8 mouse cellular contexts compared by ENCODE assay signal in the genomic region with DNA sequence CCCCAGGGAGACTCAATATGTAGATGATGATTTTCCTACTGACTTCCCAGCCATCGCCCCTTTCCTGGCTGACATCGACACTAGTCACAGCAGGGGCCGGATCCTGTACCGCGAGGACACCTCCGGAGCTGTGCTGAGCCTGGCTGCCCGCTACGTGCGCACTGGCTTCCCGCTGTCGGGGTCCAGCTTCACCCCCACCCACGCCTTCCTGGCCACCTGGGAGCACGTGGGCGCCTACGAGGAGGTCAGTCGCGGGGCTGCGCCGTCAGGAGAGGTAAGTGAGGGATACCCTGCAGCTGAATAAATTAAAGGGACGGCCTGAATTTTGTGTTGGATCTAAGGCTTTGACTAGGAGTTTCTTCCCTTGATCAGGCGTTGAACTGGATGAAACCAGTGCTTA. TPM values are rescaled to one million over a fixed set of nuclear protein-coding genes. Genes with fewer than 3 reads are reported as not detected.
DNase-seq lines count a peak whose midpoint lies in the region; ATAC-seq and TF ChIP-seq lines count a peak whose summit lies in the region.

No protein-coding gene starts in this region.

- H3K27me3 ChIP-seq in kidney, adult 2 months (replicated peaks; ENCODE audit: control insufficient read depth, insufficient read depth, low read length), result no peaks in the 10 kb centered on the region
- H3K27me3 ChIP-seq in forebrain, embryonic 11.5 days (ENCODE audit: control insufficient read depth, insufficient read depth, low read length), result peaks cover 8% of the 10 kb centered on the region
- H3K27me3 ChIP-seq in neural tube, embryonic 13.5 days, result peaks cover 50% of the 10 kb centered on the region
- peaks cover 2% of the 10 kb centered on the region; the same call in 1 of the 2 replicates for H3K27me3 ChIP-seq in cerebellum, adult 2 months (ENCODE audit: control insufficient read depth, insufficient read depth, low read length)

- TF ChIP-seq CTCF in kidney, adult 2 months (conservative IDR thresholded peaks at IDR 0.05; ENCODE audit: insufficient read depth, insufficient read length, low read depth, low read length), result no peak
- TF ChIP-seq CTCF in cerebellum, adult 2 months (IDR thresholded peaks at IDR 0.05; ENCODE audit: borderline replicate concordance, insufficient read depth, low read depth, low read length), result no peak

- H3K27ac ChIP-seq in kidney, adult 2 months (ENCODE audit: insufficient read depth, low read depth, low read length), result no peak overlapping the region
- no peak overlapping the region for H3K27ac ChIP-seq in forebrain, embryonic 11.5 days (ENCODE audit: low read depth, low read length)
- no peak overlapping the region for H3K27ac ChIP-seq in neural tube, embryonic 13.5 days (replicated peaks)
- no peak overlapping the region for H3K27ac ChIP-seq in cerebellum, adult 2 months (ENCODE audit: insufficient read depth, low read length)

- peak overlapping the region; percentile 77 for H3K4me3 ChIP-seq in kidney, adult 2 months (ENCODE audit: insufficient read depth, low read depth, low read length)
- H3K4me3 ChIP-seq in forebrain, embryonic 11.5 days (ENCODE audit: low read depth, low read length), result peak overlapping the region; percentile 46
- H3K4me3 ChIP-seq in neural tube, embryonic 13.5 days, result peak overlapping the region; percentile 52
- no peak overlapping the region for H3K4me3 ChIP-seq in cerebellum, adult 2 months (replicated peaks; ENCODE audit: insufficient read depth, low read depth, low read length)

- no peaks in the 10 kb centered on the region for H3K36me3 ChIP-seq in kidney, adult 2 months (ENCODE audit: control insufficient read depth, insufficient read depth, low read length)
- no peaks in the 10 kb centered on the region for H3K36me3 ChIP-seq in forebrain, embryonic 11.5 days (ENCODE audit: control insufficient read depth, insufficient read depth, low read length)
- no peaks in the 10 kb centered on the region for H3K36me3 ChIP-seq in neural tube, embryonic 13.5 days

- peak overlapping the region; percentile 85 for H3K4me2 ChIP-seq in forebrain, embryonic 11.5 days (ENCODE audit: low read depth, low read length, severe bottlenecking)
- H3K4me2 ChIP-seq in neural tube, embryonic 13.5 days, result peak overlapping the region; percentile 73

- no peaks in the 10 kb centered on the region for H3K9me3 ChIP-seq in forebrain, embryonic 11.5 days (ENCODE audit: control insufficient read depth, low read length)
- H3K9me3 ChIP-seq in neural tube, embryonic 13.5 days, result no peaks in the 10 kb centered on the region

- no peak for TF ChIP-seq POLR2A in kidney, adult 2 months (IDR thresholded peaks at IDR 0.05; ENCODE audit: low read depth, low read length)
- no peak for TF ChIP-seq POLR2A in cerebellum, adult 2 months (IDR thresholded peaks at IDR 0.05; ENCODE audit: borderline replicate concordance, insufficient read depth, low read length)

- H3K9ac ChIP-seq in forebrain, embryonic 11.5 days (ENCODE audit: low read length), result peak overlapping the region; percentile 41; the same call in 1 of the 2 replicates
- H3K9ac ChIP-seq in neural tube, embryonic 13.5 days, result peak overlapping the region; percentile 55

- 35% methylated on average over 21 of the region's 21 CpGs for WGBS in kidney, adult 2 months
- 2% methylated on average over 21 of the region's 21 CpGs for WGBS in forebrain, embryonic 11.5 days
- WGBS in neural tube, embryonic 13.5 days, result 1% methylated on average over 21 of the region's 21 CpGs
- WGBS in cerebellum, adult 2 months, result 7% methylated on average over 21 of the region's 21 CpGs

- DNase-seq in kidney, adult 2 months, result no peak
- no peak for DNase-seq in kidney, adult 8-10 months
- peak; percentile 64 for DNase-seq in forebrain, embryonic 11.5 days (ENCODE audit: low spot score)
- DNase-seq in kidney, postnatal 14 days, result peak; percentile 42
- DNase-seq in ovary, postnatal 10 days (ENCODE audit: low spot score), result no peak
- DNase-seq in cerebellum, adult 2 months, result no peak
- no peak for DNase-seq in cerebellum, adult 11 months

- H3K4me1 ChIP-seq in kidney, adult 2 months (ENCODE audit: control insufficient read depth, insufficient read depth, low read length), result no peaks in the 10 kb centered on the region
- peaks cover 17% of the 10 kb centered on the region; the same call in 1 of the 2 replicates for H3K4me1 ChIP-seq in forebrain, embryonic 11.5 days (replicated peaks; ENCODE audit: control insufficient read depth, insufficient read depth, low read length)
- H3K4me1 ChIP-seq in neural tube, embryonic 13.5 days (replicated peaks), result peaks cover 26% of the 10 kb centered on the region
- no peaks in the 10 kb centered on the region for H3K4me1 ChIP-seq in cerebellum, adult 2 months (ENCODE audit: control insufficient read depth, insufficient read depth, low read length)

- ATAC-seq in forebrain, embryonic 11.5 days (replicated peaks; ENCODE audit: low FRiP score), result 0 out of 2 replicates have a peak, but pooled peaks have one; percentile 19
- no peak for ATAC-seq in neural tube, embryonic 13.5 days (ENCODE audit: low read depth)

RNA-seq across cellular contexts. Expression of a gene that starts 1.2 kb away (rescaled TPM):
- polyA plus RNA-seq in kidney, adult 2 months (2012; rRNA removed), result 17.6 and 21.4 TPM in 2 replicates
- 45.2 and 46.6 TPM in 2 replicates for polyA plus RNA-seq in forebrain, embryonic 11.5 days (2014; fragmentation: Nextera tagmentation; extraction: Ambion mirVana)
- 56.6 and 58.3 TPM in 2 replicates for polyA plus RNA-seq in neural tube, embryonic 13.5 days (2015; fragmentation: Nextera tagmentation; extraction: Ambion mirVana)
- 1.5 and 2.2 TPM in 2 replicates for polyA plus RNA-seq in cerebellum, adult 2 months (2012; rRNA removed)

Comparison
In these comparisons a context has a peak if more than half of its experiments do, and no peak if none do; other contexts are left out.
1. DNase-seq: peak in forebrain, embryonic 11.5 days (single experiment) and kidney, postnatal 14 days (single experiment); none in kidney, adult 2 months (single experiment), kidney, adult 8-10 months (0 of 2), ovary, postnatal 10 days (single experiment), cerebellum, adult 2 months (0 of 2) and cerebellum, adult 11 months (single experiment).